Mouse (Mus musculus) layer of hippocampus, postnatal 36 days (tissue): Measurements from ENCODE around the gene Gm43191. TPM values are rescaled to one million over a fixed set of nuclear protein-coding genes. Genes with fewer than 3 reads are reported as not detected.
"Not testable (repeated sequence)": the region's sequence is repeated elsewhere in the genome, so short reads cannot be mapped to it uniquely, and the experiment has no call there.

Experiments used
- DNase-seq, 2 experiments: peaks; one replicate each; pipeline ENCODE4 v3.0.0; 2022
- total RNA-seq, 2 experiments: library from RNA; stranded (reverse); gene quantifications; 2 replicates each; pipeline ENCODE4 v1.2.3; 2021

Gene Gm43191
- total RNA-seq, 2 experiments from 2014 or later = 1.5 TPM; not detected in 1

GRCm38 (mm10) chr3:116661288-116661869, 19.7 kb downstream of the Gm43191 start:
- no peak for DNase-seq

- no peak for DNase-seq
These were observed 21.1 kb downstream of the Gm43191 start for GRCm38 (mm10) chr3:116659856-116660430.

DNA sequence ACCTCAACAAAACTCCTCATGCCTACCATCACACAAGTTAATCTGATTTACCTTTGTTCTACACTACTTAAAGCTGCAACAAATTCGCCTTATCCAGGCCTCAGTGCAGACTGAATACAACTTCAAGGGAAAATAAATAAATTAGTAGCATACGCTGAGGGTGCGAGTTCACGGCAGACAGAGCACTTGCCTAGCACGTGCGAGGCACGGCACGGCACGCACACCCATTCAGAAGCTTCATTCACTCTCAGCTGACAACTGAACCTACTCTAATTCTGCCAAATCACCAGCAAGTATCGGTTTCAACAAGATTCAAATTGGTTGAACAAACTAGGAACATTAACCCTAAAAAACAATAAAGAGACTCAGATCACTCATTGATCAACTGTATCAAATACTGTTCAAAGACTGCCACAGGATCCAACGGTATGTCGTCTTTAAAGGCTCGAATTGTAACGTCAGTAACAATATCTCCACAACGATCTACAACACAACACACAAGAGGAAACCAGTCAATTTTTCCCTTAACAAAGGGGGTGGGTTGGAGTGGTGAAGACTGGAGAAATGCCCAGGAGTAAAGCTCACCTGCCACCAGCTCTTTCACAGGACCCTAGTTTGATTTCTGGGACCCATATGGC, 22.0 kb downstream of the Gm43191 start:
- DNase-seq = no peak

- DNase-seq = no peak
These were observed 24.7 kb downstream of the Gm43191 start for GRCm38 (mm10) chr3:116656184-116656965.

DNA sequence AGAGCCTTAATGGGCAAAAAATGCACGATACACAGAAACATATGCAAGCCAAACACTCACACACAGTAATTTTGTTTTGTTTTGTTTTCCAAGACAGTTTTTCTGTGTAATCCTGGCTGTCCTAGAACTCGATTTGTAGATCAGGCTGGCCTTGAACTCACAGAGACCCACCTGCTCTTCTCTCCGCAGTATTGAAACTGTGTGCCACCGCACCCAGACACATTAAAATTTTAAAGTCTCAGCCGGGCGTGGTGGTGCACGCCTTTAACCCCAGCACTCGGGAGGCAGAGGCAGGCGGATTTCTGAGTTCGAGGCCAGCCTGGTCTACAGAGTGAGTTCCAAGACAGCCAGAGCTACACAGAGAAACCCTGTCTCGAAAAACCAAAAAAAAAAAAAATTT, 27.0 kb downstream of the Gm43191 start:
- not testable (repeated sequence) for DNase-seq

DNA sequence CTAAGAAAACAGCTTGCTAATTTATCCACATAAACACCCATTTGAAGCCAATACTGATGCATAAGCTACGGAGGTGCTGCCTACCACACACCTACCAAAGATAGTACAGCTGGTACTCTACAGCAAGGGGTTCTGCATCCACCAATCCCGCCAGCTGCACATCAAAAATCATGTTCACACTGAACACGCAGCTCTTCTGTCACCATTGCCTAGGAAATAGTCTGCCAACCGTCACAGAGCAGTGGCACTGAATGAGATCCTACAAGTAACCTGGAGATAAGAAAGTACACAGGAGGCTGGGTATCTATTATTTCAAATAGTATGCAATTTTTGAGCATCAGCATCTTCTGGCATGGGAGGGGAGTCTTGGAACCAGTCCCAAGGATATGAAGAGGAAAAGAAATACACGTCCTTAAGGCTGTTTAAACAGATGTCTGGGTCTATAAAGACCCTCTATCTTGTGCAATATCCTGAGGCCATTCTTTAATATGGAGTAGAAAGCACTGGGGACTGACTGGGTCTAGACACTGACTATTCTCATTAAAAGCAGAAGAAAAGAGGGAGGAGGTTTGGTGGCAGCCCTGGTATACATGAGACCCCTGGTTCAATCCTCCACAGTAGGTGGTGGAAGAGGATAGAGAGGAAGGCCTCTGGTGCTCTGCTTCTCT, 27.6 kb downstream of the Gm43191 start:
- DNase-seq = no peak

DNA sequence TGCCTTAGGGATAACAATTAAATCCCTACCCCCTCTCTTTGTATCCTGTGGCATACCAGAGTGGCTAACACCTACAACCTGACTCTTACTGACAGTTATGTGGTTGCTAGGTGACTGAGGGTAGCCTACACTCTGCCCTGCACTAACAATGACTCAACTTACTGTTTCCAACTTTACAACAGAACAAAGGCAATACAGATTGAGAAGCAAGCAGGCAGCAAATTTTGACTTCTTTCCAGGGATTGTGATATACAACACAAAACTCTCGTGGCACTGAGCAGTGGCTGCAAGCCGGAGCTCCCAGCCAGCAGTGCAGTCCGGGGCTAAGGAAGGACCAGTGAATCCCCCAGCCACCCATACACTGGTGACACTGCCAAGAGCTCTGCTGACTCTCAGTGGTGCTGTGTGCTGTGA, 29.0 kb downstream of the Gm43191 start:
- DNase-seq = no peak

- no peak for DNase-seq
These were observed 30.4 kb downstream of the Gm43191 start for GRCm38 (mm10) chr3:116650698-116651097.

DNA sequence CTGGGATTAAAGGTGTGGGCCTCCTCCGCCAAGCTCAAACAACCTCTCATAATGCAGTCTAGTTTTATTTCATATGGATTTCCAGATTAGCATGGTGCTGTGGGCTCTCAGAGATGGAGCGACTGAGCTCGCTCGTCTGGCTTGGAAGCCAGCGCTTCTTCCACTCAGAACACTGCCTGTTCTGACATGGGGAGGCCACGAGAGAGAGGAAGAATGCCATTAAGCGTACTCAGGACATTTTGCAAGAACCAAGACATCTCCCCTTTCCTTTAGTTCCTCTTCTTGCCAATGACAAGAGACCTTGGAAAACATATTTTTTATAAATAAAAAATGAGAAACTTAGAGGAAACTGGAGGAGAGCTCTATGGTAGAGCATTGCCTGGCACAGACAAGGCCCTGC, 32.3 kb downstream of the Gm43191 start:
- DNase-seq = no peak

- no peak for DNase-seq
These were observed 34.7 kb downstream of the Gm43191 start for GRCm38 (mm10) chr3:116646387-116646786.

DNA sequence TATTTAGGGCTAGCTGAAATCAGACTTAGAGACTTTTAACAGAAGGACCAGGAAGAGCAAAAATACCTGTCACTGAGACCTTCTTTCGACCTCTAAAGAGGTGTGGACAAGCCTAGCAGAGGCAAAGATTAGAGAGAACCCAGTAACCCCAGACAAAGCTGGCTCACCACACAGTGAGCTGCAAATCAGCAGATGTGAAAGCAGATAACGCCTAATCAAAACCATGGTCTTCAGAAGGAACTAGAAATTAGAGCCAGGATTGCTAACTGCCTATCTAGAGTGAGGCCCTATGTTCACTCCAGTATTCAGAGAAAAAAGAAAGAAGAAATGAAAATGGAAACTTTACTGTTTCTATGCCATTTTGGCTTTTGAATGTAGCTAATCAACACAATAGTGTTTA, 38.7 kb downstream of the Gm43191 start:
- no peak for DNase-seq

- no peak for DNase-seq
These were observed 39.2 kb downstream of the Gm43191 start for GRCm38 (mm10) chr3:116641811-116642371.

GRCm38 (mm10) chr3:116640024-116640423, 41.0 kb downstream of the Gm43191 start:
- DNase-seq = no peak

GRCm38 (mm10) chr3:116638572-116638971, 42.5 kb downstream of the Gm43191 start:
- DNase-seq = no peak

DNA sequence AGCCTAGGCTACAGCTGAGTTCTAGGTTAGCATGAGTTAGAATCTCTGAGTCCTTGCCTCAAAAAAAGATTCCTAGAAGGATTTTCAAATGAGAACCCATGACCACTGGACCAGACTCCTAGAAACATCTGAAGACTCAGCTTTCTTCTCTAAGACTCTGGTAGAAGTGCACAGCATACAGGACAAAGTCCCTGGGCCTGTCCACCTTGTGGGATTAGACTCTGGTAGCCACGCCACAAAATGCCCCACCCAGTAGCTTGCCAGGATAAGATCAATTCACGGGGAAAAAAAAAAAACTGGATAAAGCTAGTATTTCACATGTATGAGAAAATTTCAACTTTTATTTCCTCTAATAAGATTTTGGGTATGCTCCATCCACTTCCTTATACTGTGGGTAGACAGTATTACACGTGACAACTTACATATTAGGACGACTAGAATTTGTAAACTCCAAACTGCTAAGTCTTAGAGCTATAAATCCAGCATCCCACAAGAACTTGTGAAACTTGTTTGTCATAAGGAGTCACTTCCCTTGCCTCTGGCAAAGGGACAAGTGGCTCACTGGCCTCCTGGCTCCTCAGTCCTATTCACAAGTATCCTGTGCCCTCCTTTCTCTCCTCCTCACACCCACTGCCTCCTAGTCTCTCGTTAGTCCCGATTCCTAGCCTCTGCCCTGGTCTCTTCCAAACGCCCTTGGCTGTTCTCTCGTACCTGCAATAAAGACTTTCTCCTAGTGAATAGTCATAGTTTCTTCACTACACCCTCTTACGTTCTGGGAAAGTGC, 43.2 kb downstream of the Gm43191 start:
- no peak for DNase-seq

DNA sequence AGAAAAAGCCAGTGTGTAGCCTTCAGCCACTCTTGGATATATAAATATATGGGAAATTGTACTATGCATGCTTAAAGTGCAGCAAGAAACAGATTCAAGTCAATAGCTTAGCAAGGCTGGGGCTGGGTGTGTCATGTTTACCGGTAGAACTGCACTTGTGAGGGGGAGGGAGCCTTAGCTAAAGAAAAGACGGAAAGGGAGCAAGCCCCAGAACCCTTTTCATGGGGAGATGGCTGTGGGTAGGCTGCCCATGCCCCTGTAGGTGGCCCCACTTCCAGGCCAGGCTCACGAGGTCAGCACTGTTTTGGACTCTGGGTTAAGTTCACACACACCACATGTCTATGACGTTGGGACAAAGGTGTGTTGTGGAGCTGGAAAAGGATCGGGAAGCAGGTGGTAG, 45.3 kb downstream of the Gm43191 start:
- DNase-seq = no peak

GRCm38 (mm10) chr3:116634853-116635252, 46.2 kb downstream of the Gm43191 start:
- no peak for DNase-seq

DNA sequence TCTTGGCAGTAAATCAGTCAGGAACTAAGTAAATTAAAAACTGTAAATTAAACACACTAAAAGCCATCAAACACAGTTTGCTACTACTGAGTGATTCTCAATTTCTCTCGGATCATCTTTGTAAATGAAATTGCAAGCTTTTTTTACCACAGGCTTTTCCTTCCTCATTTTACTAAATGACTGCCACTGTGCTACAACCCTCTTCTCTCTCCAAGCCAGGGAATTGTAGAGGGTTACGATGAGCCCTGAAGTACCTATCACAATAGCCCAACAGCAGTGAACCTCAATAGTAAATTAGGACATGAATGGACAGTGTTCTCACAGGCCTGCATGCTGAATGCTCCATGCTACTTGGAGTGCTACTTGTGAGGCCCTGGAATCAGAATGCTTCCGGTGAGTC, 47.0 kb downstream of the Gm43191 start:
- no peak for DNase-seq

GRCm38 (mm10) chr3:116632971-116633370, 48.1 kb downstream of the Gm43191 start:
- no peak for DNase-seq

DNA sequence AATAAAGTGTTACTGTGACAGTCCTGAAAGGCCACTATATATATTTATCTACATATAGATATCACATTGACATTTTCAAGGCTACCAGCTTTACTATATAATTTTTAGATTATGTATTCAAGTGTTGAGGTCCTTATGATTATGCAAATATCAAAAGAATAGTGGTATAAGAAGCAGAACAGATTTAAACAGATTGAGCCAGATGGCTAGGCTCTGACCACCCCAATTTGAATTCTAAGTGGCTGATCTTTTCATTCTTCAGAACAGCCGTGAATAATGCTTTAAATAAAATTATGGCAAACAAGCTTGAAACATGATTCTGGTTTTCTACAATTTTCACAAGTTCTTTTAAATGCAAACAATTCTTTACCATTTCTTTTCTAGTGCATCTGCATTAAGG, 49.6 kb downstream of the Gm43191 start:
- DNase-seq = no peak

DNA sequence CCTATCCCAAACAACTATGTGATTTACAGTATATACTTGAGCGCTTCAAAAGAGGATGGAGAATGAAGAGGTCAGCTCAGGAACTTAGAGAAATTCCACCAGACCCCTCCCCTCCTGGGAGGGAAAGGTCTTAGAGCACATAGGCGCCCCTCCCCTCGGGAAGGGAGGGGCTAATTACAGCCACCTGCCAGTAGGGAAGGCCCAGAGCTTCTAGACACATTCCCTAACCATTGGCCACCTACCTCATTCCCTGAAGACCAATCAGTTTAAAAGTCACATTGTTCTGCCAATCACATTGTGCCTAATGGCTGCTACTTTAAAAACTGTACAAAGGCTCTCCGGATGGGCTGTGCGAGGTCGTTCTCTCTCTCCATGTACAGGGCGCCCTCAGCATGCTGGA, 58.4 kb downstream of the Gm43191 start:
- DNase-seq = no peak
